Mouse (Mus musculus) G1E (cell line): Measurements from ENCODE around the gene Ugt1a6a. TPM values are rescaled to one million over a fixed set of nuclear protein-coding genes. Genes with fewer than 3 reads are reported as not detected.

ENCODE experiments used
- ATAC-seq: 2 replicates; pipeline ENCODE4 v1.8.0; 2016; ENCODE audit warnings: mild to moderate bottlenecking; ENCODE audit not compliant: insufficient number of reproducible peaks, poor library complexity, low FRiP score, severe bottlenecking; ENCODE audit errors: extremely low read depth
- DNase-seq: peaks from one replicate; pipeline ENCODE4 v3.0.0; 2012; ENCODE audit warnings: low spot score
- H3K27me3 ChIP-seq: 2 replicates; pipeline ENCODE4 v1.6.1; 2012; ENCODE audit warnings: mild to moderate bottlenecking, low read length, inconsistent platforms; ENCODE audit not compliant: insufficient read depth
- H3K36me3 ChIP-seq: replicated peaks from 2 replicates; pipeline ENCODE3; 2012; ENCODE audit warnings: mild to moderate bottlenecking, inconsistent platforms
- H3K4me1 ChIP-seq: 2 replicates; pipeline ENCODE4 v1.6.1; 2012; ENCODE audit warnings: low read depth, low read length, inconsistent platforms, mixed read lengths; ENCODE audit not compliant: insufficient read depth
- H3K4me3 ChIP-seq: 2 replicates; pipeline ENCODE4 v1.5.1; 2012; ENCODE audit warnings: low read depth, mild to moderate bottlenecking, inconsistent platforms, low read length, moderate library complexity, mixed read lengths
- H3K9me3 ChIP-seq: replicated peaks from 2 replicates; pipeline ENCODE4 v1.6.1; 2012; ENCODE audit warnings: inconsistent platforms
- CTCF ChIP-seq: IDR thresholded peaks from 2 replicates; pipeline ENCODE4 v1.5.1; 2012; ENCODE audit warnings: low read depth, low read length, inconsistent platforms, mixed read lengths
- GATA1 ChIP-seq: IDR thresholded peaks from 2 replicates; pipeline ENCODE4 v1.6.1; 2012; ENCODE audit warnings: borderline replicate concordance, low read length, inconsistent platforms, mixed read lengths
- GATA2 ChIP-seq: IDR thresholded peaks from 2 replicates; pipeline ENCODE4 v1.6.1; 2012; ENCODE audit warnings: low read depth, low read length, inconsistent platforms, borderline replicate concordance
- POLR2AphosphoS5 ChIP-seq: IDR thresholded peaks from 2 replicates; pipeline ENCODE4 v1.6.1; 2012; ENCODE audit warnings: low read depth, low read length, inconsistent platforms; ENCODE audit not compliant: insufficient replicate concordance
- TAL1 ChIP-seq: conservative IDR thresholded peaks from 2 replicates; pipeline ENCODE4 v1.6.1; 2012; ENCODE audit warnings: low read depth, low read length, inconsistent platforms, mixed read lengths
- polyA plus RNA-seq: library from polyadenylated mRNA; stranded (reverse); fragments of >175 nt; gene quantifications from 2 replicates; pipeline ENCODE4 v1.2.3, GENCODE M21; 2012
- total RNA-seq, 2 experiments: library from RNA; stranded (forward) in 1 of 2; stranded (reverse) in 1 of 2; fragments of 200-1000 nt in 1 of 2; fragments of >200 nt in 1 of 2; fragmentation: Nextera tagmentation in 1 of 2; gene quantifications; 2 replicates each; pipeline ENCODE4 v1.2.3; 2014 to 2017

Gene Ugt1a6a
- total and polyA plus RNA-seq, 3 experiments, result 0.60 to 0.98 TPM; not detected in 1

DNA sequence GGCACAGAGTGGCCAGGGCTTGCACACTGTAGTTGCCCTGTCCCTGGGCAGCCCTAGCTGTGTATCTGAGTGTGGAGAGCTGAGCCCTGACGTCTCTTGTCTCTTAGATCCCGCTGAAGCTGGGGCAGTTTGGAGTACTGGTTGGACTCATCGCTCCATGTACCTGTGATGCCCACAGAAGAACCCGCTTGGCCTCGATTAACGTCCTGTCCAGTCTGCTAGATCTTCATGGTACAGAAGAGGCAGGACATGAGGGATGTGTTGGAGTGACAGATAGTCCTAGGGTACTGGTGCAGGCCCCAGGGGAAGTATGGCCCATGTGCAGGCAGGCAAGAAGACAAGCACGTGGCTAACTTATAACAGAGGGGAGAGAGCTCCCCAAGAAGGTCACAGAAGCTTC lies 115.0 kb downstream of the Ugt1a6a start:
- ATAC-seq (no peak), DNase-seq (no peak)
- H3K4me3 ChIP-seq, result no peak overlapping the region
- H3K27me3 ChIP-seq, result peaks cover 30% of the 10 kb centered on the region
- no peaks in the 10 kb centered on the region for H3K36me3 ChIP-seq
- peaks cover under 1% of the 10 kb centered on the region; the same call in 1 of the 2 replicates for H3K4me1 ChIP-seq
- TF ChIP-seq GATA1, result no peak
- H3K9me3 ChIP-seq, result no peaks in the 10 kb centered on the region

DNA sequence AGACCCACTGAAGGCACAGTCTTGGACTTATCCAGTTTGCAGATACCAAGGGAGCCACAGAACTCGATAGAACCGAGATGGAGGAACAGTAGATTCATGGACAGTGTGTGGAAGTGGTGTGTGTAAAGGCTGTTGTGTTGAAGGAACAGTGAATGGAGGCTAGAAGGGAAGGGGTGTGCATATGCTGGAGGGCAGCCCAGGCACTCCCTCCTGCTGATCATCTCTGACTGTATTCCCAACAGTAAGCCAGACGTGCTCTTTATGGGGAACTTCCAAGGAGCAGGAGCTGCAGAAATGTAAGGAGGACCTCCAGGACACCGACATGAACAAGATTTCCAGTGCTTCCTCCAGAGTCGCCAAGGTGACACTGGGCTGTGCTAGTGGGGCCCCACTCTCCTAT lies 115.4 kb downstream of the Ugt1a6a start:
- no peak overlapping the region for H3K4me3 ChIP-seq
- DNase-seq (no peak), ATAC-seq (no peak)
- H3K27me3 ChIP-seq, result peaks cover 34% of the 10 kb centered on the region
- no peaks in the 10 kb centered on the region for H3K9me3 ChIP-seq
- no peak for TF ChIP-seq TAL1
- TF ChIP-seq CTCF, result no peak
- TF ChIP-seq GATA2, result no peak
- TF ChIP-seq POLR2AphosphoS5, result no peak
- no peak for TF ChIP-seq GATA1
- peaks cover 4% of the 10 kb centered on the region for H3K4me1 ChIP-seq
- no peaks in the 10 kb centered on the region for H3K36me3 ChIP-seq

DNA sequence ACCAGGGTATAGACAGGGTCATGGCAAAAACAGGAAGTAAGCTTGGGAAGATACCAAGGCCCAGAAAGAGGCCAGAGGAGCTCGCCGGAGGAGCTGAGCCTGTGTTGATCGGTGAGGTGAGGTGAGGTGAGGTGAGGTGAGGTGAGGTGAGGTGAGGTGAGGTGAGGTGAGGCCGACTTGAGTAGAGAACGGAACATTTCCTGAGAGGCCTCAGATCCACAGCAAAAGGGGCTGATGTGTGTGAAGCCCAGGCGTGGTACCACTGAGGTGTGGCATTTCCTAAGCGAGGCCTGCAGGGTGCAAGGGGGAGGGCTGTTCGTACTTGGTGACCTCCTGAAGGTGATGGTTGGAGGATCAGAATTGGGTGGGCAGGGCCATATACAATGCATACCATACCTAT lies 118.5 kb downstream of the Ugt1a6a start:
- ATAC-seq (no peak), DNase-seq (no peak)
- Histone ChIP-seq H3K27me3 (peaks cover 46% of the 10 kb centered on the region), H3K36me3 (no peaks in the 10 kb centered on the region), H3K4me1 (peaks cover 4% of the 10 kb centered on the region), H3K4me3 (no peak overlapping the region), H3K9me3 (no peaks in the 10 kb centered on the region)
- no peak for TF ChIP-seq TAL1
- TF ChIP-seq GATA1, result no peak
- TF ChIP-seq POLR2AphosphoS5, result 0 out of 2 replicates have a peak, but pooled peaks have one; percentile 39

DNA sequence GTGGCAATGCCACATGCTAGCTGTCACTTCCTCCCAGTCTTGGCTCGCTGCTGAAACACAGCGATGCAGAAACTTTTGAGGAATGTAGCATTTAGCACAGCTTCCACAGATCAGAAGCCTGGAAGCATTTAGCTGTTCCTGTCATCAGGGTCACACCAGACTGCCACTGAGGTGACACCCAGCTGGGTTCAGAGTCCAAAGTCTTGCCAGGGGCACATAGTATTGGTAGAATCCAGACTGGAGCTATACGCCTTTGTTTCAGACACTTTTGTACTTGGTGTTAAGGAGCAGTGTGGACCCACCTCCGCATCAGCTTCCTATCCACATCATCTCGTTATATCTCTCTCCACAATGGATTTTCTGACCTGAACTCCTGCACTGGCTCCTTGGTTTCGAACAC lies 118.9 kb downstream of the Ugt1a6a start:
- H3K27me3 ChIP-seq, result peaks cover 46% of the 10 kb centered on the region
- H3K4me1 ChIP-seq, result peaks cover 4% of the 10 kb centered on the region
- no peak overlapping the region for H3K4me3 ChIP-seq
- H3K36me3 ChIP-seq, result no peaks in the 10 kb centered on the region
- H3K9me3 ChIP-seq, result no peaks in the 10 kb centered on the region
- no peak for DNase-seq
- ATAC-seq, result no peak
- TF ChIP-seq GATA2, result no peak
- TF ChIP-seq GATA1, result no peak
- TF ChIP-seq POLR2AphosphoS5, result no peak
- TF ChIP-seq TAL1, result no peak
- no peak for TF ChIP-seq CTCF

DNA sequence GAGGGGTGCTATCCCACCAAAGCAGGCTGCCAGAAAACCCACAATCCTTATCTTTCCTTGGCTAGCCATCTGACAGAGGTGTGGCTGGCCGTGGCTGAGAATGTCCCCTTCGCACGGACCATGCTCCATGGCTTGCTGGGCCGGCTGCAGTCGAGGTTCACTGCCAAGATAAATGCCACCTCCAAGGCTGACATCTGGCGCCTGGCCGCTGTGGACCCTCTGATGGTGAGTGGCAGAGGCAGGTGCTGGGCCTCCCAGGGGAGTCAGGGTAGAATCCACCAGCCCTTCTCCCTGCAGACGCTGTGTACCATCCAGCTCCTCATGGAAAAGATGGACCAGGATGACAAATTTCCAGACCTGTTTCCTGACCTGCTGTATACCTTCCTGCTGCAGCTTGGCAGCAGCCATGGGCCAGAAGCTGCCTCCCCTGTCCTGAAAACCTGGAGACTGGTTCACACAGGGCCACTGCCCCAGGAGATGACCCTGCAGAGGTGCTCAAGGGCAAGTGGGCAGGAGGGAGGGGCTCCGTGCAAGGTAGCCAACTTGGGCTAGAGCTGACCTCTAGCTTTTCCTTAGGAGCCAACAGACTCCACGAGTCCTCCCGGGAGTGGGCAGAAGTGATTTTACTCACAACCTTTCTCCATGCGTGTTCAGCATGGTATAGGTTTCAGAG lies 120.3 kb downstream of the Ugt1a6a start:
- peaks cover 4% of the 10 kb centered on the region for H3K4me1 ChIP-seq
- ATAC-seq, result no peak
- no peaks in the 10 kb centered on the region for H3K9me3 ChIP-seq
- TF ChIP-seq CTCF (no peak), GATA2 (no peak), POLR2AphosphoS5 (no peak; the same call in 1 of the 2 replicates), TAL1 (no peak), GATA1 (no peak)
- H3K4me3 ChIP-seq, result no peak overlapping the region
- no peak for DNase-seq
- H3K27me3 ChIP-seq, result peaks cover 38% of the 10 kb centered on the region
- H3K36me3 ChIP-seq, result peaks cover 9% of the 10 kb centered on the region

DNA sequence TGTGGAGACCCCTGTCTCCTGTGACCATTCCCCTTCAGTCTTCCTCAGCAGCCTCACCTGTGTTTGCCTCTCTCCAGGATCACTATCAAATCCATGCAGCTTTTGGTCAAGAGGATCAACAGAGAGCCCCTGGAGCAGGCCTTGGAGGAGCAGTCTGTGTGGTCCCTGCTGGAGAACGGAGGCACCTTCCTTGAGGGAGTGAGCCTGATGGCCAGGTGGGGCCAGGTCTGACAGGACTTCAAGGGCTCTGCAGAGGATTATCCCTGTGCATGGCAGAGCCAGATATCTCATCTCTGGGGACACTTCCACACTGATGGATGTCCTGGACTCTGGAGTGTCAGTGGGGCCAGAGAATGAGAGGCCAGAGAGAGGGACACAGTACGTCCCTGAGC lies 120.9 kb downstream of the Ugt1a6a start:
- peaks cover 15% of the 10 kb centered on the region for H3K36me3 ChIP-seq
- DNase-seq, result no peak
- TF ChIP-seq TAL1 (no peak), POLR2AphosphoS5 (no peak), GATA1 (no peak), GATA2 (no peak), CTCF (no peak)
- no peak for ATAC-seq
- peaks cover 6% of the 10 kb centered on the region for H3K4me1 ChIP-seq
- H3K9me3 ChIP-seq, result no peaks in the 10 kb centered on the region
- H3K27me3 ChIP-seq, result peaks cover 36% of the 10 kb centered on the region
- H3K4me3 ChIP-seq, result no peak overlapping the region

DNA sequence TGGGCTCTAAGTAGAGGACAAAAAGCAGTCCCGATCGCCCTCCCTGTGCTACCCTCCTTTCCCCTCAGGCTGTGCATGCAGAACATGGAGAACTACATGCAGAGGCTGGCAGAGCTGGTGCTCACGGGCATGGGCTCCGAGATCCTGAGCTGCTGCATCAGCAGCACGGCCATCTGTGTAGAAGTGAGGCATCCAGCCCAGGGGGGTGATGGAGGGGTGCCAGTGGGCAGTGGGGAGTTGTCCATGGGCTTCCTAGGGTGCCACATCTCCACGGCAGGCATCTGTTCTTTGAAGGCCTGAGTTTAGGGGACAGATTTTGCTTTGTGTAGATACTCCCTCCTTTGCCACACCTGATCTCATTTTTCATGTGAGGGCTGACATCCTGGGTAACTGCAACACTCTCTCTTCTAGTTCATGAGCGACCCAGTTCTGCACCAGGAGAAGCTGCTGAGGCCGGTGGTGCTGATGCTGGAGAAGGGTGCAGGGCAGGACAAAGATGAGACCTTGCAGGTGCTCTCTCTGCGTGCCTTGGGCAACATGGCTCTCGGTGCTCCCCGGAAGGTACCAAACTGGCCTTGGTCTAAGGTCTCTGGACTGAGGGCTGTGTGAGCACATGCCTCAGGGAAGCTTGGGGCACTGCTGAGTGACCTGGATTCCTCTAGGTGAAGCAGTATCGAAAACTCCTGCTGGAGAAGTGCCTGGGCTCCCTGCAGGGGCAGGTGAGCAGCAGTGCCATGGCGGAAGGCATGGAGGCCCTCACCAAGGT lies 121.6 kb downstream of the Ugt1a6a start:
- H3K9me3 ChIP-seq, result no peaks in the 10 kb centered on the region
- H3K4me3 ChIP-seq, result no peak overlapping the region
- DNase-seq, result no peak
- H3K36me3 ChIP-seq, result peaks cover 22% of the 10 kb centered on the region
- ATAC-seq, result no peak
- H3K27me3 ChIP-seq, result peaks cover 34% of the 10 kb centered on the region
- TF ChIP-seq TAL1 (no peak), GATA2 (peak; percentile 6; the same call in 1 of the 2 replicates)
- peaks cover 6% of the 10 kb centered on the region for H3K4me1 ChIP-seq
